Mouse (Mus musculus) embryonic fibroblast, embryonic 13.5 days (primary cell): Measurements from ENCODE around the gene Smdt1. TPM values are rescaled to one million over a fixed set of nuclear protein-coding genes. Genes with fewer than 3 reads are reported as not detected.
"Not testable (repeated sequence)": the region's sequence is repeated elsewhere in the genome, so short reads cannot be mapped to it uniquely, and the experiment has no call there.

ENCODE experiments used
- H3K27ac ChIP-seq: 2 replicates; pipeline ENCODE4 v1.5.1; 2012; ENCODE audit warnings: low read length, control low read depth, inconsistent platforms; ENCODE audit not compliant: insufficient read depth
- H3K4me1 ChIP-seq: 2 replicates; pipeline ENCODE4 v1.6.1; 2011; ENCODE audit warnings: low read length; ENCODE audit not compliant: control insufficient read depth, insufficient read depth
- H3K4me3 ChIP-seq: 2 replicates; pipeline ENCODE4 v1.5.1; 2011; ENCODE audit warnings: mild to moderate bottlenecking, control low read depth, low read length; ENCODE audit not compliant: insufficient read depth
- CTCF ChIP-seq: IDR thresholded peaks from 2 replicates; pipeline ENCODE4 v1.5.1; 2011; ENCODE audit warnings: mild to moderate bottlenecking, control low read depth, low read length, moderate library complexity, borderline replicate concordance; ENCODE audit not compliant: insufficient read depth
- POLR2A ChIP-seq: IDR thresholded peaks from 2 replicates; pipeline ENCODE4 v1.6.1; 2011; ENCODE audit warnings: low read depth, mild to moderate bottlenecking, control low read depth, low read length, moderate library complexity
- polyA plus RNA-seq: library from polyadenylated mRNA; stranded (reverse); fragments of >200 nt; gene quantifications from 2 replicates; pipeline ENCODE4 v1.2.4, GENCODE M21; 2011; ENCODE audit warnings: low read depth; ENCODE audit not compliant: missing spikeins, insufficient read length

Gene Smdt1
- polyA plus RNA-seq, 1 experiment = 103 TPM

GRCm38 (mm10) chr15:82348999-82349341 lies 10.2 kb downstream of the Smdt1 start:
- TF ChIP-seq CTCF (no peak), POLR2A (no peak)
- 0 out of 2 replicates have a peak, but pooled peaks cover 2% of the 10 kb centered on the region for H3K4me1 ChIP-seq

GRCm38 (mm10) chr15:82350349-82350748 lies 11.6 kb downstream of the Smdt1 start:
- H3K4me3 ChIP-seq = no peak overlapping the region
- H3K27ac ChIP-seq = no peak overlapping the region
- 0 out of 2 replicates have a peak, but pooled peaks cover 2% of the 10 kb centered on the region for H3K4me1 ChIP-seq

More at GRCm38 (mm10) chr15:82348999-82349341, 10.2 kb downstream of the Smdt1 start:
- Histone ChIP-seq H3K4me3 (no peak overlapping the region), H3K27ac (no peak overlapping the region)

GRCm38 (mm10) chr15:82351480-82351879 lies 12.7 kb downstream of the Smdt1 start:
- no peak overlapping the region for H3K4me3 ChIP-seq
- H3K27ac ChIP-seq = no peak overlapping the region
- TF ChIP-seq POLR2A = no peak
- no peak for TF ChIP-seq CTCF
- 0 out of 2 replicates have a peak, but pooled peaks cover 2% of the 10 kb centered on the region for H3K4me1 ChIP-seq

More at GRCm38 (mm10) chr15:82350349-82350748, 11.6 kb downstream of the Smdt1 start:
- TF ChIP-seq POLR2A = no peak
- TF ChIP-seq CTCF = no peak

DNA sequence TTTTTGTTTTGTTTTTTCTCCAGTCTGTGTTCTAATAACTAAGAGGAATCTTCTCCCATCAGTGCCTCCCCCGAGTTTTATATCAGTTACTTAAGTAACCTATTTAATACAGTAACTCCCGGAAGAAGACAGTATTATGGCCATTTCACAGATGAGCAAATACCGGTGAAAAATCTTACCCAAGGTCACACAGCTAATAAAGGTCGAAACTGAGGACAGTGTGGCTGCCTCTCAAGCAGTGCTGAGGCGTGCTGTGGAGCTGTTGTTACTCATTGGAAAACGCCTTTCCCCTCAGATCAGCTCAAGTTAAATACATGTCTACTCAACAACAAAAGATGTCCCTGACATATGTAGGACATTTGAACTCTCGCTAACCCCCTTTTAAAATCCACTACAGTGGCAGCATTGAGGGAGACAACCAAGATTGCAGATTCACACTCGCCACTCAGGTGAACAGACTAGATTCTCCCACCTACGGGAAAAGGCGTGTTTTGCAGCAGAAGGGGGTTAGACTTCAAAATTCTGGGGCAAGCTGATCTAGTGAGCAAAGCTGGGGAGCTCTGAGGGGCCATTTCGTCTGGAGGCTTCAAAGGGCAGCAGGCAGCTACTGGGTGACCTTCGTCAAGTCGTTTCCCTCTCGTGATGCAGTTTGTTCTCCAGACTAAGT lies 14.5 kb downstream of the Smdt1 start:
- no peaks in the 10 kb centered on the region for H3K4me1 ChIP-seq
- TF ChIP-seq POLR2A = peak; percentile 21; the same call in 1 of the 2 replicates
- no peak for TF ChIP-seq CTCF
- H3K27ac ChIP-seq = no peak overlapping the region
- peak overlapping the region; percentile 72 for H3K4me3 ChIP-seq

GRCm38 (mm10) chr15:82353745-82354113 lies 15.0 kb downstream of the Smdt1 start:
- H3K4me3 ChIP-seq = peak overlapping the region; percentile 72
- H3K4me1 ChIP-seq = no peaks in the 10 kb centered on the region
- no peak for TF ChIP-seq POLR2A
- no peak for TF ChIP-seq CTCF
- 0 out of 2 replicates have a peak overlapping the region, but pooled peaks have one; percentile 2 for H3K27ac ChIP-seq

- H3K27ac ChIP-seq = peak within 1 kb of the TSS; percentile 77
- peak within 1 kb of the TSS; percentile 72 for H3K4me3 ChIP-seq
- TF ChIP-seq CTCF (peak; percentile 93), POLR2A (peak; percentile 99)
- H3K4me1 ChIP-seq = no peaks in the 10 kb centered on the region
Observed at GRCm38 (mm10) chr15:82354126-82354945, 15.6 kb downstream of the Smdt1 start, which contains the start of gene Ndufa6. TSS of gene Ndufa6 (minus strand) at chr15:82354322.

DNA sequence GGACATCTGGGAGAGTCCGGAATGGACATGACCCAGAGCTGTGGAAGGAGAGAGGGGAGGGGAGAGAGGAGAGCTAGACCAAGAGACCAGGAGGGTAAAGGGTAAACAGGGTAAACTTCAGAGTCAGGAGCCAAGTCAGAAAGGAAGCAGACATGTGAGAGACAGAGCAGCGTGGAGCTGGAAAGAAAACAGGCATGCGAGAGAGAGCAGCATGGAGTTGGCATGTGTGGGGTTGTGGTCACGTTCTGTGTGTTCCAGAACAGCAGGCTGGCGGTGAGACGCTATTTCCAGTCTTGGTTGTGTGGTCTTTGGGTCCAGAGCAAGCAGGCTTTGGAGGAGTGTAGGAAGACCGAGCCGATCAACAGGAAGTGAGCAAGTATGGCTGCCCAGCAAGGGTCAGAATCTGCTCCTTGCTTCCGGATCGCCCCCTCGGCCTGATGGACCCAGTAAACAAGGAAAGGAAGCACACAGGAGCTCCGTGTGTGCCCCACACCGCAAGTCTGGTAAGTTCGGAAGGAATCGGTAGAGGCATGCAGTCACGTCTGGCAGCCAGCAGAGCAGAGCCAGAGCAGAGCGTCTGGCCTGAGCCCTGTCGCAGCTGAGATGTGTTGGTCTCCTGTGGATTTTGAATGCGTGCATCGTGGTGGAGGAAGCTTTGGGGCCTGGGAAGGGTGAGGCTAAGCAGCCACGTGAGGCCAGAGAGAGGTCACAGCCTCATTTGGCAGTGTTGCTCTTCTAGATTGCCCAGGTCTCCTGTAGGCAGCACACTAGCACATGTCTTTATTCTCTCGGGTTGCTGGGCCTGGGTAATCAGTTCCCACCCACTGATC lies 19.9 kb downstream of the Smdt1 start:
- Histone ChIP-seq H3K4me1 (no peaks in the 10 kb centered on the region), H3K27ac (no peak overlapping the region), H3K4me3 (no peak overlapping the region)
- TF ChIP-seq CTCF (no peak), POLR2A (no peak)

- Histone ChIP-seq H3K4me3 (no peak overlapping the region), H3K27ac (no peak overlapping the region)
- no peak for TF ChIP-seq POLR2A
- peak; percentile 15; the same call in 1 of the 2 replicates for TF ChIP-seq CTCF
Observed at GRCm38 (mm10) chr15:82361459-82362018, 22.8 kb downstream of the Smdt1 start.

DNA sequence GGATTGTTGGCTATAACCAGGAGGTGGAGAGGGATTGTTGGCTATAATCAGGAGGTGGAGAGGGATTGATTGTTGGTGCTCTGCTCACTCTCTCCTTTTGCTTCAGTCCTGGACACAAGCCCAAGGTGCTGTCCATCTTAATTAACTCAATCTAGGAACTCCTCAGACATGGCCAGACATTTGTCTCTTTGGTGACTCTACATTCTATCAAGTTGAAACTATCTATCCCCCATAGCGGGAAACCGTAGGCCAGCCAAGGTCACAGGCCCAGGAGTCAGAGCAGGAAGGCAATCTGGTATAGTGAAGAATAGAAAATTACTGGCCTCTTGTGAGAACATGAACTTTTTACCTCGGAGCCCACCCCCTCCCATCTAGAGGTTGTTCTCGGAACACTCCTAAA lies 23.5 kb downstream of the Smdt1 start:
- H3K4me1 ChIP-seq = no peaks in the 10 kb centered on the region
- H3K4me3 ChIP-seq = no peak overlapping the region
- TF ChIP-seq CTCF = no peak
- no peak for TF ChIP-seq POLR2A
- no peak overlapping the region for H3K27ac ChIP-seq

More at GRCm38 (mm10) chr15:82361459-82362018, 22.8 kb downstream of the Smdt1 start:
- H3K4me1 ChIP-seq = no peaks in the 10 kb centered on the region

GRCm38 (mm10) chr15:82363801-82364200 lies 25.0 kb downstream of the Smdt1 start:
- H3K4me1 ChIP-seq, H3K27ac ChIP-seq, H3K4me3 ChIP-seq: not testable (repeated sequence)

DNA sequence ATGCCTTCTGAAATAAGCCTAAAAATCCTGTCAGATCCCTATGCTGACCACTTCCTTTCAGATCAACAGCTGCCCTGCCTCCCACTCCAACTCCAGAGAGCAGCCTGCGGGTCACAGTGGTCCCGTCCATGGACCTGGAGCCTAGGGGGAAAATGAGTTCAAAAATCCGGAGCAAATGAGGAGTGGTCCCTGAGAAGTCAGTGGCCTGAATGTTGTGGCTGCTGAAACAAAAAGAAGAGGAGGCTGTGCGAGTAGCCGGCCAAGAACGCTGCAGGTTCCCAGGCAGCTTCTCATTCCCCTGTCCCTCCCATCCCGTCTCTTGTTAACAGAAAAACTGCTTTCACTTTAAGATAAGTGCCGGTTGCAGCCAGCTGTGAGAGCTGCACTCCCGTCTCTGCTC lies 25.8 kb downstream of the Smdt1 start:
- not testable (repeated sequence) for H3K27ac ChIP-seq, H3K4me3 ChIP-seq, H3K4me1 ChIP-seq
